Mouse (Mus musculus) lung, postnatal 0 days (tissue): ENCODE results near the gene Kif1c.

Experiments used
- CTCF ChIP-seq: IDR thresholded peaks from 2 replicates; pipeline ENCODE4 v1.5.1; 2016; ENCODE audit warnings: antibody characterized with exemption, mild to moderate bottlenecking
- EP300 ChIP-seq: IDR thresholded peaks from 2 replicates; pipeline ENCODE4 v1.6.1; 2016; ENCODE audit warnings: antibody characterized with exemption, mild to moderate bottlenecking, control low read depth

DNA sequence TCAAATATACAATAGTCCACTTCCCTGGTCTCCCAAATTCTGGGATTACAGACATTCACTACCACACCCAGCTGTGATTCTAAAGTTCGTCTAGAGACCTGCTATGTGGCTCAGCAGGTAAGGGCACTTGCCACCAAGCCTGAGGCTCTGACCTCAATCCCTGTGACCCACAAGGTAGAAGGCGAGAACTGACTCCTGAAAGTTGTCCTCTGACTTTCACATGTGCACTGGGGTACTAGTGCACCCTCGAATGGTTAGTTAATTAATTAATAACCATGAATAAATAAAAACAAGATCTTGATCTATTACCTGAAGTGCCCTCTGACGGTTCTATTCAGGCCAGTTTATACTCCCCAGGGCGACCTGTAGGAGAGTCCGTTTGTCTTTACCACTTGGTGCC, 12.9 kb downstream of the Kif1c start:
- TF ChIP-seq CTCF, result no peak
- no peak for TF ChIP-seq EP300
